Mouse (Mus musculus) embryonic facial prominence, embryonic 11.5 days (tissue): Measurements from ENCODE around the gene Cryga. TPM values are rescaled to one million over a fixed set of nuclear protein-coding genes. Genes with fewer than 3 reads are reported as not detected.

Experiments used
- ATAC-seq: fragments of 200-750 bp; cut with Nextera tagmentation; replicated peaks from 2 replicates; pipeline ENCODE4 v1.8.0; 2017; ENCODE audit warnings: low read depth; ENCODE audit not compliant: insufficient number of reproducible peaks, low FRiP score, low TSS enrichment
- DNase-seq: peaks from one replicate; pipeline ENCODE4 v3.0.0-alpha.2; 2015; ENCODE audit warnings: low spot score
- H3K27ac ChIP-seq: fragments of 300-500 bp; sonication (generic); replicated peaks from 2 replicates; pipeline ENCODE4 v1.5.1; 2014; ENCODE audit warnings: mild to moderate bottlenecking, low read depth, low read length, control low read depth
- H3K27me3 ChIP-seq: fragments of 300-500 bp; sonication (generic); 2 replicates; pipeline ENCODE4 v1.6.1; 2014; ENCODE audit warnings: mild to moderate bottlenecking, low read length, moderate library complexity, mixed read lengths; ENCODE audit not compliant: control insufficient read depth, insufficient read depth
- H3K36me3 ChIP-seq: fragments of 300-500 bp; sonication (generic); replicated peaks from 2 replicates; pipeline ENCODE4 v1.6.1; 2014; ENCODE audit warnings: low read depth, mild to moderate bottlenecking, low read length, moderate library complexity, mixed read lengths; ENCODE audit not compliant: control insufficient read depth, insufficient read depth
- H3K4me1 ChIP-seq: fragments of 300-500 bp; sonication (generic); 2 replicates; pipeline ENCODE4 v1.6.1; 2014; ENCODE audit warnings: low read length, mixed read lengths; ENCODE audit not compliant: control insufficient read depth, insufficient read depth
- H3K4me2 ChIP-seq: fragments of 300-500 bp; sonication (generic); 2 replicates; pipeline ENCODE4 v1.6.1; 2014; ENCODE audit warnings: low read depth, mild to moderate bottlenecking, control low read depth, low read length, moderate library complexity
- H3K4me3 ChIP-seq: fragments of 300-500 bp; sonication (generic); 2 replicates; pipeline ENCODE4 v1.5.1; 2014; ENCODE audit warnings: low read depth, low read length, control low read depth
- H3K9ac ChIP-seq: fragments of 300-500 bp; sonication (generic); replicated peaks from 2 replicates; pipeline ENCODE4 v1.6.1; 2014; ENCODE audit warnings: mild to moderate bottlenecking, control low read depth, low read length
- H3K9me3 ChIP-seq: fragments of 300-500 bp; sonication (generic); replicated peaks from 2 replicates; pipeline ENCODE4 v1.6.1; 2016; ENCODE audit warnings: mild to moderate bottlenecking, low read length, inconsistent platforms, mixed read lengths; ENCODE audit not compliant: control insufficient read depth
- WGBS: fragments of 180-500 bp; shearing (Covaris S2); extraction: QIAGEN DNeasy Blood & Tissue Kit; methylation state at CpG from one replicate; pipeline ENCODE4 v1.1.7; 2014; 5-methylcytosine and 5-hydroxymethylcytosine counted together
- polyA plus RNA-seq: library from polyadenylated mRNA; unstranded; fragments of >200 nt; fragmentation: Nextera tagmentation; extraction: Ambion mirVana; gene quantifications from 2 replicates; pipeline ENCODE4 v1.2.1, GENCODE M21; 2014

Gene Cryga
- polyA plus RNA-seq, result not detected in 2 replicates

GRCm38 (mm10) chr1:65103273-65103672, at the start of gene Cryga:
TSS of gene Cryga (minus strand) at chr1:65103373.
- ATAC-seq (no peak), DNase-seq (no peak)
- Histone ChIP-seq H3K4me3 (no peak within 1 kb of the TSS), H3K27me3 (no peaks in the 10 kb centered on the region), H3K9ac (no peak within 1 kb of the TSS), H3K4me2 (no peak within 1 kb of the TSS), H3K27ac (no peak within 1 kb of the TSS), H3K4me1 (no peaks in the 10 kb centered on the region), H3K9me3 (no peaks in the 10 kb centered on the region), H3K36me3 (no peaks in the 10 kb centered on the region)
- 90% methylated on average over 11 of the region's 11 CpGs for WGBS

GRCm38 (mm10) chr1:65147971-65148370, 44.8 kb upstream of the Cryga start:
- H3K4me2 ChIP-seq, result no peak overlapping the region
- no peaks in the 10 kb centered on the region for H3K4me1 ChIP-seq
- no peak for DNase-seq
- no peak overlapping the region for H3K4me3 ChIP-seq
- H3K27me3 ChIP-seq, result no peaks in the 10 kb centered on the region
- H3K9ac ChIP-seq, result no peak overlapping the region
- H3K36me3 ChIP-seq, result no peaks in the 10 kb centered on the region
- no peak overlapping the region for H3K27ac ChIP-seq
- H3K9me3 ChIP-seq, result no peaks in the 10 kb centered on the region
- WGBS, result 74% methylated on average over 3 of the region's 3 CpGs
- ATAC-seq, result no peak

- H3K4me3 ChIP-seq, result no peak overlapping the region
- DNase-seq (no peak), ATAC-seq (no peak)
- no peaks in the 10 kb centered on the region for H3K9me3 ChIP-seq
- H3K4me1 ChIP-seq, result no peaks in the 10 kb centered on the region
- H3K27me3 ChIP-seq, result no peaks in the 10 kb centered on the region
- no peak overlapping the region for H3K4me2 ChIP-seq
- no peak overlapping the region for H3K27ac ChIP-seq
- H3K9ac ChIP-seq, result no peak overlapping the region
- no peaks in the 10 kb centered on the region for H3K36me3 ChIP-seq
- 87% methylated on average over 5 of the region's 5 CpGs for WGBS
Measured at GRCm38 (mm10) chr1:65147326-65147725, 44.2 kb upstream of the Cryga start.

- DNase-seq, result no peak
- Histone ChIP-seq H3K27me3 (no peaks in the 10 kb centered on the region), H3K27ac (no peak overlapping the region), H3K9me3 (no peaks in the 10 kb centered on the region), H3K36me3 (no peaks in the 10 kb centered on the region), H3K4me3 (no peak overlapping the region), H3K9ac (no peak overlapping the region), H3K4me2 (no peak overlapping the region), H3K4me1 (no peaks in the 10 kb centered on the region)
- 42% methylated on average over 2 of the region's 2 CpGs for WGBS
- ATAC-seq, result no peak
Measured at GRCm38 (mm10) chr1:65146601-65147000, 43.4 kb upstream of the Cryga start.

- Histone ChIP-seq H3K27ac (no peak overlapping the region), H3K27me3 (no peaks in the 10 kb centered on the region), H3K4me3 (no peak overlapping the region), H3K9me3 (no peaks in the 10 kb centered on the region), H3K36me3 (no peaks in the 10 kb centered on the region), H3K9ac (no peak overlapping the region), H3K4me1 (no peaks in the 10 kb centered on the region), H3K4me2 (no peak overlapping the region)
- DNase-seq (no peak), ATAC-seq (no peak)
- whole genome bisulfite sequencing, result 76% methylated on average over 2 of the region's 2 CpGs
Measured at GRCm38 (mm10) chr1:65144783-65145182, 41.6 kb upstream of the Cryga start.

- 85% methylated on average over 6 of the region's 6 CpGs for WGBS
- no peaks in the 10 kb centered on the region for H3K9me3 ChIP-seq
- no peak overlapping the region for H3K27ac ChIP-seq
- H3K9ac ChIP-seq, result no peak overlapping the region
- no peaks in the 10 kb centered on the region for H3K36me3 ChIP-seq
- no peaks in the 10 kb centered on the region for H3K27me3 ChIP-seq
- no peak for DNase-seq
- no peak for ATAC-seq
- H3K4me1 ChIP-seq, result no peaks in the 10 kb centered on the region
- no peak overlapping the region for H3K4me3 ChIP-seq
- no peak overlapping the region for H3K4me2 ChIP-seq
Measured at GRCm38 (mm10) chr1:65137560-65137959, 34.4 kb upstream of the Cryga start.

- H3K27ac ChIP-seq, result no peak overlapping the region
- WGBS, result 83% methylated on average over 1 of the region's 1 CpGs
Measured at GRCm38 (mm10) chr1:65132833-65133232, 29.7 kb upstream of the Cryga start.

GRCm38 (mm10) chr1:65131671-65132070, 28.5 kb upstream of the Cryga start:
- H3K4me1 ChIP-seq, result no peaks in the 10 kb centered on the region
- no peaks in the 10 kb centered on the region for H3K9me3 ChIP-seq
- no peaks in the 10 kb centered on the region for H3K27me3 ChIP-seq
- DNase-seq (no peak), ATAC-seq (no peak)
- no peak overlapping the region for H3K9ac ChIP-seq
- no peaks in the 10 kb centered on the region for H3K36me3 ChIP-seq
- no peak overlapping the region for H3K4me3 ChIP-seq
- no peak overlapping the region for H3K27ac ChIP-seq
- H3K4me2 ChIP-seq, result no peak overlapping the region
- 90% methylated on average over 1 of the region's 1 CpGs for WGBS

More at GRCm38 (mm10) chr1:65132833-65133232, 29.7 kb upstream of the Cryga start:
- Histone ChIP-seq H3K4me3 (no peak overlapping the region), H3K4me1 (no peaks in the 10 kb centered on the region), H3K36me3 (no peaks in the 10 kb centered on the region), H3K9me3 (no peaks in the 10 kb centered on the region), H3K9ac (no peak overlapping the region), H3K4me2 (no peak overlapping the region), H3K27me3 (no peaks in the 10 kb centered on the region)
- ATAC-seq (no peak), DNase-seq (no peak)
